Mouse (Mus musculus): ENCODE results near the gene Acsf3.

DNA sequence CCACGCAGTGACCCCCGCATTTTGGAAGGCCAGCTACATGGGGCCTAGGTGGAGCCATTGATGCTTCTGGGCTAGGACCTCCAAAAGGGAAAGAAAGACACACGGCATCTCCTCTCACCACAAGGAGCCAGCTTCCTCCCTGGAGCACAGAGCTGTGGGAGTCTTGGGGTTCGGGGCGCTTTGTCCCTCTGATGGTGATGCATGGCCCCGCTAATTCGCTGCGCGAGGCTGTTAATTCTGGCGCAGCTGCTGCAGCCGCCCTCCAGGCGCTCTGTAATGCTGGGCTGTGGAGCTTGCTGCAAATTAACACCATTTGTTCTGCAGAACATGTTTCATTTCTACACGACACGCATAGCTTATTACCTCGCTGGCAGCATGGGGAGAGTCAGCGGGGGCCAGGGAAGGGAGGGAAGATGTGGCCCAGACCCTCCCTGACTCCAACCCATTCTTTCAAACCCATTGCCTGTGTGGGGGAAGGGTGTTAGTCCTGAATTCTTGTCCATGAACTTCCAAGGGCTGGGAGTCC, 29.5 kb upstream of the Acsf3 start:
- TF ChIP-seq CTCF (IDR thresholded peaks at IDR 0.05; ENCODE audit: low read depth): no peak
- no peak for TF ChIP-seq EP300 (optimal IDR thresholded peaks at IDR 0.05)
